Mouse (Mus musculus) myocyte (in vitro differentiated cells): ENCODE measurements at regions not wholly inside any gene's neighbourhood (a gene's known extent, or its start where the extent isn't known, plus 50 kb on each side); places are given as distances from the start of the nearest gene placed in this dataset.

Experiments
- CEBPB ChIP-seq: IDR thresholded peaks from 2 replicates; pipeline ENCODE4 v1.6.1; 2011; ENCODE audit warnings: mild to moderate bottlenecking, moderate library complexity; ENCODE audit not compliant: poor library complexity, insufficient read depth, severe bottlenecking
- E2F4 ChIP-seq: IDR thresholded peaks from one replicate; pipeline ENCODE4 v1.6.1; 2011; ENCODE audit warnings: mild to moderate bottlenecking, control low read depth, moderate library complexity; ENCODE audit not compliant: insufficient read depth
- MAX ChIP-seq: IDR thresholded peaks from one replicate; pipeline ENCODE4 v1.6.1; 2011; ENCODE audit warnings: low read depth, mild to moderate bottlenecking, control low read depth
- POLR2A ChIP-seq: IDR thresholded peaks from one replicate; pipeline ENCODE4 v1.6.1; 2011; ENCODE audit warnings: low read depth, mild to moderate bottlenecking, control low read depth, moderate library complexity; ENCODE audit not compliant: insufficient read length
- POLR2AphosphoS2 ChIP-seq: IDR thresholded peaks from one replicate; pipeline ENCODE4 v1.6.1; 2011; ENCODE audit warnings: low read depth, control low read depth; ENCODE audit not compliant: insufficient read length
- REST ChIP-seq: IDR thresholded peaks from one replicate; pipeline ENCODE4 v1.6.1; 2011; ENCODE audit warnings: mild to moderate bottlenecking, control low read depth, moderate library complexity; ENCODE audit not compliant: insufficient read depth, insufficient read length
- USF1 ChIP-seq: IDR thresholded peaks from one replicate; pipeline ENCODE4 v1.6.1; 2011; ENCODE audit warnings: low read depth, mild to moderate bottlenecking, control low read depth, moderate library complexity

GRCm38 (mm10) chr1:73170668-73171008 is 154.9 kb upstream of the Tnp1 start:
- TF ChIP-seq REST (no peak), POLR2A (no peak), MAX (no peak), POLR2AphosphoS2 (no peak), CEBPB (no peak), USF1 (no peak), E2F4 (no peak)
